Mouse (Mus musculus): ENCODE measurements around the gene Asb17.

- TF ChIP-seq CTCF (IDR thresholded peaks at IDR 0.05; ENCODE audit: extremely low read depth, insufficient read length, insufficient replicate concordance, low read depth, low read length) = peak; percentile 16; the same call in 1 of the 2 replicates
- no peak for TF ChIP-seq POLR2A (IDR thresholded peaks at IDR 0.05; ENCODE audit: low read depth, low read length)
These were observed 12.8 kb upstream of the Asb17 start for GRCm38 (mm10) chr3:153831014-153831872.
